Mouse (Mus musculus) liver, embryonic 15.5 days (tissue): ENCODE measurements around the gene Ttc17. TPM values are rescaled to one million over a fixed set of nuclear protein-coding genes. Genes with fewer than 3 reads are reported as not detected.

Experiments
- microRNA counts: library from miRNA; unstranded; fragments of <30 nt; microRNA quantifications from one replicate; lab custom pipeline; 2016
- microRNA-seq: library from miRNA; unstranded; fragments of <30 nt; microRNA quantifications from one replicate; pipeline ENCODE4, GENCODE M21; 2016
- polyA plus RNA-seq: library from polyadenylated mRNA; unstranded; fragments of >200 nt; fragmentation: Nextera tagmentation; extraction: Ambion mirVana; gene quantifications from 2 replicates; pipeline ENCODE4 v1.2.1, GENCODE M21; 2015

The Ttc17 gene
- polyA plus RNA-seq, 1 experiment from 2014 or later = 6.2 TPM

MicroRNAs within 50 kb of the gene (microRNA counts, 519-probe panel; counts per million panel counts)
- 2,156 counts per million, percentile 30 among the panel's probes with 10 or more counts for microRNA mmu-miR-670 (lab: Ali Mortazavi, UCI)

Small RNAs within 50 kb of the gene (microRNA-seq; reads per million reads assigned to microRNA genes)
- gene Mir670 = 1.8 reads per million

Other genes with a start within 250 kb of the Ttc17 start
- 68.3 and 69.2 TPM in 2 replicates for gene Hsd17b12, start 248.7 kb downstream of the Ttc17 start, polyA plus RNA-seq
- gene Api5, start 31.4 kb upstream of the Ttc17 start, polyA plus RNA-seq = 73.4 and 77.9 TPM in 2 replicates